Mouse (Mus musculus) MEL (cell line): ENCODE measurements at regions not wholly inside any gene's neighbourhood (a gene's known extent, or its start where the extent isn't known, plus 50 kb on each side); places are given as distances from the start of the nearest gene placed in this dataset.

Source experiments
- DNase-seq: peaks from one replicate; pipeline ENCODE4 v3.0.0; 2011; ENCODE audit warnings: low read depth, low spot score
- H3K27ac ChIP-seq: 2 replicates; pipeline ENCODE4 v1.5.1; 2012; ENCODE audit warnings: low read depth, mild to moderate bottlenecking, control low read depth, low read length, moderate library complexity; ENCODE audit not compliant: control insufficient read depth
- H3K27me3 ChIP-seq, 2 experiments: fragments of 150-350 bp in 1 of 2; sonication (generic) in 1 of 2; 2 replicates each; pipeline ENCODE4 v1.6.1; 2012; ENCODE audit warnings: low read length in 2 of 2, mild to moderate bottlenecking in 2 of 2, improper control_type of control experiment in 1 of 2, moderate library complexity in 1 of 2; ENCODE audit not compliant: insufficient read depth in 2 of 2, control insufficient read depth in 1 of 2
- H3K36me3 ChIP-seq, 2 experiments: 2 replicates each; pipeline ENCODE4 v1.6.1; 2012 to 2014; ENCODE audit warnings: low read length in 2 of 2, improper control_type of control experiment in 1 of 2, inconsistent platforms in 1 of 2, mild to moderate bottlenecking in 1 of 2; ENCODE audit not compliant: insufficient read depth in 2 of 2, control insufficient read depth in 1 of 2
- H3K4me1 ChIP-seq, 2 experiments: fragments of 150-350 bp in 1 of 2; sonication (generic) in 1 of 2; 2 replicates each; pipeline ENCODE4 v1.6.1; 2012; ENCODE audit warnings: low read length in 2 of 2, improper control_type of control experiment in 1 of 2, mild to moderate bottlenecking in 1 of 2; ENCODE audit not compliant: insufficient read depth in 2 of 2, control insufficient read depth in 1 of 2
- H3K4me3 ChIP-seq, 2 experiments: fragments of 150-350 bp in 1 of 2; sonication (generic) in 1 of 2; 2 replicates each; pipeline ENCODE4 v1.5.1; 2012; ENCODE audit warnings: low read depth in 2 of 2, low read length in 2 of 2, mild to moderate bottlenecking in 2 of 2, moderate library complexity in 2 of 2, control low read depth in 1 of 2, improper control_type of control experiment in 1 of 2; ENCODE audit not compliant: control insufficient read depth in 1 of 2, insufficient read depth in 1 of 2
- H3K79me2 ChIP-seq: 2 replicates; pipeline ENCODE4 v1.6.1; 2012; ENCODE audit warnings: mild to moderate bottlenecking, low read length, moderate library complexity; ENCODE audit not compliant: control insufficient read depth, poor library complexity, insufficient read depth
- H3K9ac ChIP-seq: 2 replicates; pipeline ENCODE4 v1.6.1; 2012; ENCODE audit warnings: low read depth, mild to moderate bottlenecking, control low read depth, low read length, moderate library complexity; ENCODE audit not compliant: control insufficient read depth, poor library complexity, severe bottlenecking
- H3K9me3 ChIP-seq: fragments of 150-350 bp; sonication (generic); replicated peaks from 2 replicates; pipeline ENCODE4 v1.6.1; 2012; ENCODE audit warnings: mild to moderate bottlenecking, low read length, improper control_type of control experiment, moderate library complexity; ENCODE audit not compliant: insufficient read depth
- BHLHE40 ChIP-seq: IDR thresholded peaks from 2 replicates; pipeline ENCODE4 v1.6.1; 2012; ENCODE audit warnings: low read depth, mild to moderate bottlenecking, inconsistent platforms, low read length, improper control_type of control experiment, borderline replicate concordance
- ETS1 ChIP-seq: IDR thresholded peaks from 2 replicates; pipeline ENCODE4 v1.6.1; 2012; ENCODE audit warnings: low read depth, mild to moderate bottlenecking, inconsistent platforms, low read length, improper control_type of control experiment, moderate library complexity
- GATA1 ChIP-seq: IDR thresholded peaks from 2 replicates; pipeline ENCODE4 v1.6.1; 2011; ENCODE audit warnings: low read depth, low read length, improper control_type of control experiment
- JUND ChIP-seq: IDR thresholded peaks from 2 replicates; pipeline ENCODE4 v1.6.1; 2011; ENCODE audit warnings: low read depth, mild to moderate bottlenecking, improper control_type of control experiment, low read length
- MEF2A ChIP-seq: IDR thresholded peaks from 2 replicates; pipeline ENCODE4 v1.6.1; 2014; ENCODE audit warnings: low read depth, mild to moderate bottlenecking, inconsistent platforms, low read length, improper control_type of control experiment; ENCODE audit not compliant: poor library complexity, insufficient replicate concordance, severe bottlenecking; ENCODE audit errors: extremely low read depth
- MXI1 ChIP-seq: IDR thresholded peaks from 2 replicates; pipeline ENCODE4 v1.6.1; 2011; ENCODE audit warnings: mild to moderate bottlenecking, low read depth, low read length, improper control_type of control experiment
- MYB ChIP-seq: IDR thresholded peaks from 2 replicates; pipeline ENCODE4 v1.6.1; 2011; ENCODE audit warnings: mild to moderate bottlenecking, low read depth, low read length, improper control_type of control experiment
- MYC ChIP-seq: IDR thresholded peaks from 2 replicates; pipeline ENCODE4 v1.6.1; 2011; ENCODE audit warnings: low read depth, mild to moderate bottlenecking, low read length, improper control_type of control experiment, moderate library complexity
- POLR2AphosphoS5 ChIP-seq: IDR thresholded peaks from 2 replicates; pipeline ENCODE4 v1.6.1; 2012; ENCODE audit warnings: low read depth, borderline replicate concordance, mild to moderate bottlenecking, inconsistent platforms, low read length, moderate library complexity, mixed read lengths
- RCOR1 ChIP-seq: IDR thresholded peaks from 2 replicates; pipeline ENCODE4 v1.6.1; 2012; ENCODE audit warnings: low read depth, mild to moderate bottlenecking, inconsistent platforms, low read length, improper control_type of control experiment
- SIN3A ChIP-seq: IDR thresholded peaks from 2 replicates; pipeline ENCODE4 v1.6.1; 2012; ENCODE audit warnings: low read length, improper control_type of control experiment, inconsistent platforms
- USF1 ChIP-seq: IDR thresholded peaks from 2 replicates; pipeline ENCODE4 v1.6.1; 2014; ENCODE audit warnings: low read depth, mild to moderate bottlenecking, inconsistent platforms, low read length, improper control_type of control experiment, moderate library complexity
- USF2 ChIP-seq, 2 experiments: IDR thresholded peaks; 2 replicates each; pipeline ENCODE4 v1.6.1; 2011 to 2012; ENCODE audit warnings: improper control_type of control experiment in 2 of 2, low read length in 2 of 2, borderline replicate concordance in 1 of 2, inconsistent platforms in 1 of 2, low read depth in 1 of 2, mild to moderate bottlenecking in 1 of 2; ENCODE audit not compliant: insufficient read depth in 1 of 2

GRCm38 (mm10) chr12:48878244-48879031 lies 504.0 kb upstream of the Foxg1 start:
- Histone ChIP-seq H3K27ac (no peak overlapping the region), H3K36me3 (no peaks in the 10 kb centered on the region), H3K27me3 (no peaks in the 10 kb centered on the region), H3K9me3 (no peaks in the 10 kb centered on the region), H3K4me1 (no peaks in the 10 kb centered on the region), H3K79me2 (no peaks in the 10 kb centered on the region), H3K4me3 (no peak overlapping the region), H3K9ac (no peak overlapping the region)
- no peak for TF ChIP-seq BHLHE40
- no peak for TF ChIP-seq MYB
- no peak for TF ChIP-seq RCOR1
- no peak for TF ChIP-seq ETS1
- TF ChIP-seq MYC = no peak
- no peak for TF ChIP-seq SIN3A
- no peak for TF ChIP-seq MXI1
- TF ChIP-seq POLR2AphosphoS5 = no peak
- no peak for TF ChIP-seq GATA1
- TF ChIP-seq USF1 = no peak
- TF ChIP-seq MEF2A = no peak
- TF ChIP-seq USF2 (IDR thresholded peaks at IDR 0.05; ENCODE audit: borderline replicate concordance in 1 of 2, insufficient read depth in 1 of 2, low read depth in 1 of 2, low read length in 2 of 2) = no peak
- TF ChIP-seq JUND = no peak
- DNase-seq = no peak
